Mouse (Mus musculus): ENCODE results near the gene Mrgpre. TPM values are rescaled to one million over a fixed set of nuclear protein-coding genes. Genes with fewer than 3 reads are reported as not detected.

The Mrgpre gene
- polyA plus RNA-seq (2012; rRNA removed), result 2.3 and 2.8 TPM in 2 replicates

DNA sequence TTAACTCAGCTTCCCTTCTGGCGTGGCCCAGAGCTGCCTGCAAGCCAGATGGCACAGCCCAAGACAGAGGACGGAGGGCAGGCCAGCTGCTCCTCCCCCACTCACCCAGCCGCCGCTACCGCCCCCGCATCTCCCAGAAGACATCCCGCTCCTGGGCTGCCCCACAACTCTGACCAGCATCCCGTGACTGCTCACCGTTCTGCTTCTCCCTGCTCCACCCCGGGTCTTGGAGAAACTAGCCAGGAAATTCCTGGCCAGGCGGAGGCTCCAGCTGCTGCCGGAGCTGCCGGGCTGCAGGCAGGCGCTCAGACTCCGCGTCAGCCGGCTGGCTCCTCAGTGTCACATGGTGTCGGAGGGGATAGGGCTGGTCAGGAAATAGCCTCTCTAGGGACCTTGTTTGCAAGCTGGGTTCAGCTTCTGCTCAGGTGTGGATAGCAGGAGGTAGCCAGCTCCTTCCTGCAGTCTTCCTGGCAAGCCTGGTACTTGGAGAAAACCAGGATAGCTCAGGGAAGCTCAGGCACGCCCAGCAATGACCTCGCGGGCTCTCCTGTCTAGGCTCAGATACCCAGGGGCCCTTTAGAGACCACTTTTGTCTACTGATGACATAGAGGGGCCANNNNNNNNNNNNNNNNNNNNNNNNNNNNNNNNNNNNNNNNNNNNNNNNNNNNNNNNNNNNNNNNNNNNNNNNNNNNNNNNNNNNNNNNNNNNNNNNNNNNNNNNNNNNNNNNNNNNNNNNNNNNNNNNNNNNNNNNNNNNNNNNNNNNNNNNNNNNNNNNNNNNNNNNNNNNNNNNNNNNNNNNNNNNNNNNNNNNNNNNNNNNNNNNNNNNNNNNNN is at the start of gene Mrgpre:
Gene Mrgpre (minus strand): TSS at position 505 of the 834 bp plus-strand sequence.
- H3K36me3 ChIP-seq (ENCODE audit: control insufficient read depth, insufficient read depth, low read length), result no peaks in the 10 kb centered on the region
- H3K27ac ChIP-seq (ENCODE audit: insufficient read depth, low read depth, low read length), result peak within 1 kb of the TSS; percentile 34
- H3K4me1 ChIP-seq (ENCODE audit: control insufficient read depth, insufficient read depth, low read length), result peaks cover 14% of the 10 kb centered on the region
- H3K27me3 ChIP-seq (replicated peaks; ENCODE audit: control insufficient read depth, insufficient read depth, low read length), result no peaks in the 10 kb centered on the region
- 4% methylated on average over 21 of the region's 21 CpGs for WGBS
- peak within 1 kb of the TSS; percentile 31 for H3K4me3 ChIP-seq (ENCODE audit: insufficient read depth, low read depth, low read length)
- peak; percentile 92 for DNase-seq
- TF ChIP-seq POLR2A (IDR thresholded peaks at IDR 0.05; ENCODE audit: low read depth, low read length) (no peak), CTCF (conservative IDR thresholded peaks at IDR 0.05; ENCODE audit: insufficient read depth, insufficient read length, low read depth, low read length) (no peak)

DNA sequence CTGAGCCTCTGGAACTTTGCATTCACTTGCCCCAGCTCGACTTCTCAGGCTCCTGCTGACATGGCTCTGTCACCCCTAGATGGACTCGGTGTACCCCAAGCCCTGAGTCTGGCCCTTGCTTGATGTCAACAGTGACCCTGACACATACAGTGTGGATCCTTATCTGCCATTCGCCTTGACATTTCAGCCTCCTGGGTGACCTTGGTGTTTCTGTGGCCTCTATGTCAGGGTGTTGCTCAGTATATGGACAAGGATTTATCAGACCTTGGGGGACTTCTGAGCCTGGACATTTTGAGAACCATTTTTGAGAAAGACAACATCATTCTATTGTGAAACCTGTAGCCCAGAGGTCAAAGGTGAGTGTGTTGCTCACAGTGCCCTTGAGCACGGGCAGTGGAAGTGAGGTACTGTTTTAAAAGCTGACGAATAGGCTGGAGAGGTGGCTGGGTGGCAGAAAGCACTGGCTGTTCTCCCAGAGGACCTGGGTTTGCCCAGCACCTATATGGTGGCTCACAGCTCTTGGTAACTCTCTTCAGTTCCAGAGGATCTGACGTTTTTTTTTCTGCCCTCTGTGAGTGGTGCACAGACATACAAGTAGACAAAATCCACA is 49.4 kb upstream of the Mrgpre start:
- Histone ChIP-seq H3K4me3 (ENCODE audit: insufficient read depth, low read depth, low read length) (no peak overlapping the region), H3K27ac (ENCODE audit: insufficient read depth, low read depth, low read length) (no peak overlapping the region), H3K4me1 (ENCODE audit: control insufficient read depth, insufficient read depth, low read length) (0 out of 2 replicates have a peak, but pooled peaks cover 6% of the 10 kb centered on the region), H3K36me3 (ENCODE audit: control insufficient read depth, insufficient read depth, low read length) (no peaks in the 10 kb centered on the region), H3K27me3 (replicated peaks; ENCODE audit: control insufficient read depth, insufficient read depth, low read length) (no peaks in the 10 kb centered on the region)
- 65% methylated on average over 6 of the region's 6 CpGs for WGBS
- no peak for TF ChIP-seq POLR2A (IDR thresholded peaks at IDR 0.05; ENCODE audit: low read depth, low read length)
- TF ChIP-seq CTCF (conservative IDR thresholded peaks at IDR 0.05; ENCODE audit: insufficient read depth, insufficient read length, low read depth, low read length), result no peak
- DNase-seq, result no peak

DNA sequence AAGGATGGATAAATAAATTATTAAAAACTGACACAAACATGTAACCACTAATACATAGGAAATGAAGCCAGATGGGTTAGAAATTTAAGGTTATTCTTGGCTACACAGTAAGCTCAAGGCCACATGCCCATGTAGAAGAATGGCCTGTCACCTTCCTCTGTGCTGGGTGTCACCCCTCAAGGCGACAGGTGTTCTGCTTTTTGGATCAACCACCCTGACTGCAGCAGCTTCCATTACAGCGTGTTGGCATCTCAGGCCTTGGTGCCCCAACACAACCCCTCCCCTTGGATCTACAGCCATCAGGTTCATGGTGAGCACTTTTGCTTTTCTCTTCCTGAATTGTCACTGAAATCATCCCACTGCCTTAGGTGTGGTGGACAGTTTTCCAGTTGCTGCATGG is 48.3 kb upstream of the Mrgpre start:
- Histone ChIP-seq H3K27ac (ENCODE audit: insufficient read depth, low read depth, low read length) (no peak overlapping the region), H3K4me3 (ENCODE audit: insufficient read depth, low read depth, low read length) (no peak overlapping the region), H3K4me1 (ENCODE audit: control insufficient read depth, insufficient read depth, low read length) (0 out of 2 replicates have a peak, but pooled peaks cover 6% of the 10 kb centered on the region), H3K27me3 (replicated peaks; ENCODE audit: control insufficient read depth, insufficient read depth, low read length) (no peaks in the 10 kb centered on the region), H3K36me3 (ENCODE audit: control insufficient read depth, insufficient read depth, low read length) (no peaks in the 10 kb centered on the region)
- WGBS, result 92% methylated on average over 2 of the region's 2 CpGs
- DNase-seq, result no peak
- TF ChIP-seq CTCF (conservative IDR thresholded peaks at IDR 0.05; ENCODE audit: insufficient read depth, insufficient read length, low read depth, low read length) (no peak), POLR2A (IDR thresholded peaks at IDR 0.05; ENCODE audit: low read depth, low read length) (no peak)

DNA sequence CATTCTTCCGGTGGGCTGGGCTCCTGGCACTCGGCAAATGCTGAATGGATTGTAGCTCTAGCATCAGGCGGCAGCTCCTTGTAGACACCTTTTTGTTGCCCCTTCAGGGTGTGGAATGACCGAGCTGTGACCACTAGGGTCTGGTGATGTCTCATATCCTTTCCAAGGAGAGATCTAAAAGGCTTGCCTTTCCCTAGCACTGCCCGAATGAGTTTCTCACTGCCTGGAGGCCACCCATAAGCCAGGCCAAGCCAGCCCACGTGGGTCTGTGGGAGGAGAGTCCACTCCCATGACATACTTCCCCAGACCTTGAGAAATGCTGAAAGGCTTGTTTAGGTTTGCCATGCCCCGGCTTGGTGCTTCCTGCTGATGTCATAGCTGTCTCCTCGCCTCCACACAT is 47.9 kb upstream of the Mrgpre start:
- H3K27ac ChIP-seq (ENCODE audit: insufficient read depth, low read depth, low read length), result no peak overlapping the region

DNA sequence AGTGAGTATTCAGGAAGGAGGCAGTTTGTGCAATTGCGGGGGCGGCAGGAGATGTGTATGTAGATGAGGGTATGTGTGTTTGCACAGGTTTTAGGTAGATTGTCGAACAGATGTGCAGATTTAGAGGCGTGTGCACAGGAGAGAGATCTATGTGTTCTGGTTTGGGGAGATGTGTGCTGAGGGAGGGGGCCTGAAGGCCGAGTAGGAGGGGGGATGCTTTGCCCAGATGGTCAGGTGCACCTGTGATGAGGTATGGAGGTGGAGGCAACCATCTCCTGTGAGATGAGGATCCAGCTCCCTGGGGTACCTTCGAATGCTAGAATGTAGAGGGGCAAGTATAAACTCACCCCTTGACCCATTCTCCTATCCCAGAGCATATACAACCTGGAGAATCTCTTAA is 46.1 kb upstream of the Mrgpre start:
- Histone ChIP-seq H3K4me3 (ENCODE audit: insufficient read depth, low read depth, low read length) (peak overlapping the region; percentile 48), H3K36me3 (ENCODE audit: control insufficient read depth, insufficient read depth, low read length) (no peaks in the 10 kb centered on the region), H3K27me3 (replicated peaks; ENCODE audit: control insufficient read depth, insufficient read depth, low read length) (no peaks in the 10 kb centered on the region), H3K4me1 (ENCODE audit: control insufficient read depth, insufficient read depth, low read length) (0 out of 2 replicates have a peak, but pooled peaks cover 6% of the 10 kb centered on the region), H3K27ac (ENCODE audit: insufficient read depth, low read depth, low read length) (no peak overlapping the region)
- TF ChIP-seq CTCF (conservative IDR thresholded peaks at IDR 0.05; ENCODE audit: insufficient read depth, insufficient read length, low read depth, low read length) (no peak), POLR2A (IDR thresholded peaks at IDR 0.05; ENCODE audit: low read depth, low read length) (no peak)
- DNase-seq, result no peak
- WGBS, result 7% methylated on average over 6 of the region's 6 CpGs

More for the DNA sequence above, 47.9 kb upstream of the Mrgpre start:
- no peaks in the 10 kb centered on the region for H3K36me3 ChIP-seq (ENCODE audit: control insufficient read depth, insufficient read depth, low read length)
- 0 out of 2 replicates have a peak, but pooled peaks cover 6% of the 10 kb centered on the region for H3K4me1 ChIP-seq (ENCODE audit: control insufficient read depth, insufficient read depth, low read length)
- TF ChIP-seq CTCF (conservative IDR thresholded peaks at IDR 0.05; ENCODE audit: insufficient read depth, insufficient read length, low read depth, low read length) (no peak), POLR2A (IDR thresholded peaks at IDR 0.05; ENCODE audit: low read depth, low read length) (no peak)
- no peak overlapping the region for H3K4me3 ChIP-seq (ENCODE audit: insufficient read depth, low read depth, low read length)
- H3K27me3 ChIP-seq (replicated peaks; ENCODE audit: control insufficient read depth, insufficient read depth, low read length), result no peaks in the 10 kb centered on the region
- WGBS, result 71% methylated on average over 8 of the region's 8 CpGs
- no peak for DNase-seq

DNA sequence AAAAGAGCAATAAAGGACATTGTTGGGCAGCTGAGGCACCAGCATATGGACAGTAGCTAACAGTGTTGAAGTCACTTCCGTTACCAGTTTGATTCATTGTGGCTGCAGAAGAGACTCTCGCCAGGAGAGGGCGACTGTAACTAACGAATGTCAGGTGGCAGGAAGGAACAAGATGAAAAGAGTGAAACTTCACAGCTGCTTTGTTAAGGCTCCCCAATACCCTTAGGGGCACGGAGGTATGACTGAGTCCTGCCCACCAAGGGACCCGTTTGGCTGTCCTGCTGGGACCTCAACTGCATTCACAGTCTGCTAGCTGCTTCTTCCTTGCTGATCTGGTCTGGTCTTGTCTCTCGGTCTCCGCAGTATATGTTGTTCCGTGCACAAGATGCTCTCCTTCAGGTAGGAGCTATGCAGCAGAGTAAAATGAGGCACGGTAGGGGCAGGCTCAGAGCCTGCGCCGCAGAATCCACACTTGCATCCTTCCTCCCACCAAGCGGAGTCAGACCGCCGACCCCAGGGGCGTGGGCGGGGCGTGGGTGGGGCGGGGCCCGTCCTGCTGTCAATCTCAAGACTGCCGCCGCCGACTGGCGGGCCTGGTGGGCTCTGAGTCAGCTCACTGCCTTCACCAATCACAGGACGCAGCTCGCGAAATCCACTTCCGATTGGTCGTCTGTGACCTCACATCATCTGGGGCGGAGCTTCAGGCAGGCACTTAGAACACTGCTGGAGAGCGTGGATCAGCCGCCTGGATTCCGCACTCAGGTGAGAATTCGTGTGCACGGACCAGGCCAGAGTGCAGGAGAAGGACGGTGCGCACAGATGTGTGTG is 45.4 kb upstream of the Mrgpre start:
- Histone ChIP-seq H3K36me3 (ENCODE audit: control insufficient read depth, insufficient read depth, low read length) (no peaks in the 10 kb centered on the region), H3K27me3 (replicated peaks; ENCODE audit: control insufficient read depth, insufficient read depth, low read length) (no peaks in the 10 kb centered on the region), H3K4me1 (ENCODE audit: control insufficient read depth, insufficient read depth, low read length) (0 out of 2 replicates have a peak, but pooled peaks cover 6% of the 10 kb centered on the region), H3K27ac (ENCODE audit: insufficient read depth, low read depth, low read length) (peak overlapping the region; percentile 72), H3K4me3 (ENCODE audit: insufficient read depth, low read depth, low read length) (peak overlapping the region; percentile 75)
- peak; percentile 98 for DNase-seq
- under 1% methylated on average over 37 of the region's 37 CpGs for WGBS
- TF ChIP-seq POLR2A (IDR thresholded peaks at IDR 0.05; ENCODE audit: low read depth, low read length) (peak; percentile 62), CTCF (conservative IDR thresholded peaks at IDR 0.05; ENCODE audit: insufficient read depth, insufficient read length, low read depth, low read length) (peak; percentile 94)
